Mouse (Mus musculus) spleen, adult 18-20 months (tissue): ENCODE data around the gene Sytl4.

Experiments used
- DNase-seq, 2 experiments: peaks; one replicate each; pipeline ENCODE4 v3.0.0; 2022; ENCODE audit warnings: mixed read lengths in 2 of 2

The Sytl4 gene

GRCm38 (mm10) chrX:133981231-133982002 is at the start of gene Sytl4:
Gene Sytl4, minus strand, starts transcription at chrX:133981812.
- DNase-seq, result peak in 1 of 2 experiments; percentile 5

GRCm38 (mm10) chrX:134020664-134021063 is 39.1 kb upstream of the Sytl4 start:
- DNase-seq, result no peak

GRCm38 (mm10) chrX:134019005-134019404 is 37.4 kb upstream of the Sytl4 start:
- peak in 1 of 2 experiments; percentile 34 for DNase-seq

- no peak for DNase-seq
Observed at GRCm38 (mm10) chrX:133995866-133996265, 14.3 kb upstream of the Sytl4 start.

- DNase-seq, result no peak
Observed at GRCm38 (mm10) chrX:133964615-133965014, 17.0 kb downstream of the Sytl4 start.

- DNase-seq, result no peak
Observed at GRCm38 (mm10) chrX:133960617-133961016, 21.0 kb downstream of the Sytl4 start.

GRCm38 (mm10) chrX:133954661-133955060 is 27.0 kb downstream of the Sytl4 start:
- no peak for DNase-seq

GRCm38 (mm10) chrX:133947427-133947826 is 34.2 kb downstream of the Sytl4 start:
- peak in 1 of 2 experiments; percentile 19 for DNase-seq

- no peak for DNase-seq
Observed at GRCm38 (mm10) chrX:133939561-133939960, 42.1 kb downstream of the Sytl4 start.

GRCm38 (mm10) chrX:133936605-133937225 is 44.9 kb downstream of the Sytl4 start:
- no peak for DNase-seq

- DNase-seq, result peak in 1 of 2 experiments; percentile 7
Observed at GRCm38 (mm10) chrX:133931302-133932013, 50.2 kb downstream of the Sytl4 start.

GRCm38 (mm10) chrX:133926760-133927159 is 54.9 kb downstream of the Sytl4 start:
- DNase-seq, result no peak

GRCm38 (mm10) chrX:133921187-133921586 is 60.4 kb downstream of the Sytl4 start:
- no peak for DNase-seq

- DNase-seq, result no peak
Observed at GRCm38 (mm10) chrX:133914219-133914618, 67.4 kb downstream of the Sytl4 start.

- no peak for DNase-seq
Observed at GRCm38 (mm10) chrX:133913006-133913405, 68.6 kb downstream of the Sytl4 start.

GRCm38 (mm10) chrX:133911397-133912103 is 70.1 kb downstream of the Sytl4 start:
- DNase-seq, result no peak

GRCm38 (mm10) chrX:133908261-133908660 is 73.4 kb downstream of the Sytl4 start, which contains the start of gene Srpx2:
Gene Srpx2, plus strand, starts transcription at chrX:133908426.
- no peak for DNase-seq

GRCm38 (mm10) chrX:133898014-133898542 is 83.5 kb downstream of the Sytl4 start, which contains the start of gene Tspan6:
Gene Tspan6, minus strand, starts transcription at chrX:133898429.
- DNase-seq, result peak; percentile 41 to 55

- DNase-seq, result no peak
Observed at GRCm38 (mm10) chrX:133888111-133888510, 93.5 kb downstream of the Sytl4 start.

- DNase-seq, result no peak
Observed at GRCm38 (mm10) chrX:133887308-133887707, 94.3 kb downstream of the Sytl4 start.
